Mouse (Mus musculus): ENCODE data around the gene Cdc6.

- no peak for TF ChIP-seq CTCF (IDR thresholded peaks at IDR 0.05; ENCODE audit: low read depth)
- TF ChIP-seq EP300 (IDR thresholded peaks at IDR 0.05; ENCODE audit: low read depth): no peak
These were observed 26.8 kb downstream of the Cdc6 start for GRCm38 (mm10) chr11:98934367-98934766.
